Mouse (Mus musculus) kidney, embryonic 14.5 days (tissue): ENCODE measurements around the gene Bco2. TPM values are rescaled to one million over a fixed set of nuclear protein-coding genes. Genes with fewer than 3 reads are reported as not detected.

Experiments used
- ATAC-seq: fragments of 200-750 bp; cut with Nextera tagmentation; 2 replicates; pipeline ENCODE4 v1.8.0; 2017; ENCODE audit warnings: moderate number of reproducible peaks, mild to moderate bottlenecking, moderate TSS enrichment, moderate library complexity; ENCODE audit not compliant: low FRiP score, low TSS enrichment
- H3K27ac ChIP-seq: fragments of 300-500 bp; sonication (generic); 2 replicates; pipeline ENCODE4 v1.5.1; 2014; ENCODE audit warnings: low read depth, mild to moderate bottlenecking, low read length, moderate library complexity, mixed read lengths
- H3K27me3 ChIP-seq: fragments of 300-500 bp; sonication (generic); 2 replicates; pipeline ENCODE4 v1.6.1; 2014; ENCODE audit warnings: mild to moderate bottlenecking, low read length; ENCODE audit not compliant: control insufficient read depth, insufficient read depth
- H3K36me3 ChIP-seq: fragments of 300-500 bp; sonication (generic); 2 replicates; pipeline ENCODE4 v1.6.1; 2014; ENCODE audit warnings: low read length, mixed read lengths; ENCODE audit not compliant: control insufficient read depth, insufficient read depth
- H3K4me1 ChIP-seq: fragments of 300-500 bp; sonication (generic); 2 replicates; pipeline ENCODE4 v1.6.1; 2014; ENCODE audit warnings: low read length, mixed read lengths; ENCODE audit not compliant: control insufficient read depth, insufficient read depth
- H3K4me2 ChIP-seq: fragments of 300-500 bp; sonication (generic); replicated peaks from 2 replicates; pipeline ENCODE4 v1.6.1; 2014; ENCODE audit warnings: low read depth, mild to moderate bottlenecking, low read length
- H3K4me3 ChIP-seq: fragments of 300-500 bp; sonication (generic); 2 replicates; pipeline ENCODE4 v1.5.1; 2014; ENCODE audit warnings: mild to moderate bottlenecking, low read length
- H3K9ac ChIP-seq: fragments of 300-500 bp; sonication (generic); 2 replicates; pipeline ENCODE4 v1.6.1; 2014; ENCODE audit warnings: low read depth, mild to moderate bottlenecking, low read length, moderate library complexity
- H3K9me3 ChIP-seq: fragments of 300-500 bp; sonication (generic); 2 replicates; pipeline ENCODE4 v1.6.1; 2016; ENCODE audit warnings: low read length; ENCODE audit not compliant: control insufficient read depth
- WGBS: fragments of 180-500 bp; shearing (Covaris S2); extraction: QIAGEN DNeasy Blood & Tissue Kit; methylation state at CpG from one replicate; pipeline ENCODE4 v1.1.7; 2014; 5-methylcytosine and 5-hydroxymethylcytosine counted together
- polyA plus RNA-seq: library from polyadenylated mRNA; unstranded; fragments of >200 nt; fragmentation: Nextera tagmentation; extraction: Ambion mirVana; gene quantifications from 2 replicates; pipeline ENCODE4 v1.2.1, GENCODE M21; 2014

The Bco2 gene
- 0.16 TPM in 1 of 2 replicates, not detected in the other for polyA plus RNA-seq

GRCm38 (mm10) chr9:50555094-50555446, at the start of gene Bco2:
Gene Bco2, minus strand, starts transcription at chr9:50555181.
- no peak within 1 kb of the TSS; the same call in 1 of the 2 replicates for H3K4me2 ChIP-seq
- H3K36me3 ChIP-seq: no peaks in the 10 kb centered on the region
- WGBS: 29% methylated on average over 2 of the region's 2 CpGs
- no peak within 1 kb of the TSS for H3K27ac ChIP-seq
- no peaks in the 10 kb centered on the region for H3K9me3 ChIP-seq
- no peaks in the 10 kb centered on the region for H3K27me3 ChIP-seq
- H3K4me3 ChIP-seq: no peak within 1 kb of the TSS
- H3K4me1 ChIP-seq: no peaks in the 10 kb centered on the region
- no peak within 1 kb of the TSS; the same call in 1 of the 2 replicates for H3K9ac ChIP-seq
- ATAC-seq: no peak

- H3K9ac ChIP-seq: peak overlapping the region; percentile 86
- peak overlapping the region; percentile 77 for H3K4me2 ChIP-seq
- H3K27me3 ChIP-seq: no peaks in the 10 kb centered on the region
- H3K4me1 ChIP-seq: peaks cover 15% of the 10 kb centered on the region
- peak overlapping the region; percentile 89; the same call in 1 of the 2 replicates for H3K27ac ChIP-seq
- peak overlapping the region; percentile 81 for H3K4me3 ChIP-seq
- peaks cover 46% of the 10 kb centered on the region for H3K36me3 ChIP-seq
- WGBS: 1% methylated on average over 6 of the region's 6 CpGs
- no peaks in the 10 kb centered on the region for H3K9me3 ChIP-seq
- no peak; the same call in 1 of the 2 replicates for ATAC-seq
Observed at GRCm38 (mm10) chr9:50604338-50604737, 49.4 kb upstream of the Bco2 start.

GRCm38 (mm10) chr9:50603998-50604324, 49.0 kb upstream of the Bco2 start:
- under 1% methylated on average over 24 of the region's 24 CpGs for WGBS
- H3K27ac ChIP-seq: peak overlapping the region; percentile 89
- H3K9ac ChIP-seq: peak overlapping the region; percentile 86
- ATAC-seq: peak; percentile 86
- peak overlapping the region; percentile 81 for H3K4me3 ChIP-seq
- H3K36me3 ChIP-seq: peaks cover 46% of the 10 kb centered on the region
- H3K27me3 ChIP-seq: no peaks in the 10 kb centered on the region
- H3K9me3 ChIP-seq: no peaks in the 10 kb centered on the region
- H3K4me2 ChIP-seq: peak overlapping the region; percentile 77
- peaks cover 15% of the 10 kb centered on the region for H3K4me1 ChIP-seq

- ATAC-seq: peak; percentile 97
- Histone ChIP-seq H3K27me3 (no peaks in the 10 kb centered on the region), H3K9ac (peak within 1 kb of the TSS; percentile 86), H3K9me3 (no peaks in the 10 kb centered on the region), H3K4me3 (peak within 1 kb of the TSS; percentile 81), H3K36me3 (peaks cover 47% of the 10 kb centered on the region), H3K4me1 (peaks cover 15% of the 10 kb centered on the region), H3K4me2 (peak within 1 kb of the TSS; percentile 77), H3K27ac (peak within 1 kb of the TSS; percentile 89)
- WGBS: under 1% methylated on average over 48 of the region's 48 CpGs
Observed at GRCm38 (mm10) chr9:50603189-50603997, 48.4 kb upstream of the Bco2 start, which contains the start of the genes Sdhd and Timm8b. Gene Sdhd, minus strand, starts transcription at chr9:50603812. Gene Timm8b, plus strand, starts transcription at chr9:50603910.

GRCm38 (mm10) chr9:50602055-50602845, 47.3 kb upstream of the Bco2 start:
- H3K36me3 ChIP-seq: peaks cover 51% of the 10 kb centered on the region
- H3K9me3 ChIP-seq: no peaks in the 10 kb centered on the region
- peak overlapping the region; percentile 86 for H3K9ac ChIP-seq
- no peaks in the 10 kb centered on the region for H3K27me3 ChIP-seq
- peak overlapping the region; percentile 81 for H3K4me3 ChIP-seq
- WGBS: 78% methylated on average over 7 of the region's 7 CpGs
- no peak overlapping the region for H3K27ac ChIP-seq
- ATAC-seq: no peak
- peak overlapping the region; percentile 77 for H3K4me2 ChIP-seq
- H3K4me1 ChIP-seq: peaks cover 15% of the 10 kb centered on the region

- Histone ChIP-seq H3K9me3 (no peaks in the 10 kb centered on the region), H3K36me3 (peaks cover 56% of the 10 kb centered on the region), H3K27ac (no peak overlapping the region), H3K27me3 (no peaks in the 10 kb centered on the region), H3K4me2 (peak overlapping the region; percentile 77), H3K4me1 (peaks cover 15% of the 10 kb centered on the region), H3K4me3 (no peak overlapping the region), H3K9ac (no peak overlapping the region)
- ATAC-seq: no peak
- WGBS: 93% methylated on average over 6 of the region's 6 CpGs
Observed at GRCm38 (mm10) chr9:50601536-50601935, 46.6 kb upstream of the Bco2 start.

GRCm38 (mm10) chr9:50596973-50597372, 42.0 kb upstream of the Bco2 start:
- H3K4me3 ChIP-seq: no peak overlapping the region
- peaks cover 1% of the 10 kb centered on the region for H3K4me1 ChIP-seq
- ATAC-seq: no peak
- WGBS: 93% methylated on average over 8 of the region's 8 CpGs
- no peak overlapping the region for H3K27ac ChIP-seq
- no peak overlapping the region for H3K9ac ChIP-seq
- H3K36me3 ChIP-seq: peaks cover 60% of the 10 kb centered on the region
- H3K27me3 ChIP-seq: no peaks in the 10 kb centered on the region
- H3K9me3 ChIP-seq: no peaks in the 10 kb centered on the region
- no peak overlapping the region for H3K4me2 ChIP-seq

GRCm38 (mm10) chr9:50594794-50595417, 39.9 kb upstream of the Bco2 start:
- Histone ChIP-seq H3K4me2 (no peak overlapping the region), H3K4me3 (no peak overlapping the region), H3K27ac (no peak overlapping the region), H3K36me3 (peaks cover 48% of the 10 kb centered on the region), H3K4me1 (no peaks in the 10 kb centered on the region), H3K9me3 (no peaks in the 10 kb centered on the region), H3K9ac (no peak overlapping the region), H3K27me3 (no peaks in the 10 kb centered on the region)
- no peak for ATAC-seq
- 79% methylated on average over 12 of the region's 12 CpGs for WGBS
